Mouse (Mus musculus) inflammation-experienced regulatory T-cells (primary cell): ENCODE results near the gene C530008M17Rik. TPM values are rescaled to one million over a fixed set of nuclear protein-coding genes. Genes with fewer than 3 reads are reported as not detected.

Source experiments
- polyA plus RNA-seq, 2 experiments: library from polyadenylated mRNA; unstranded; fragments of 100-300 nt; shearing (Covaris generic); gene quantifications; one replicate each; pipeline ENCODE4 v1.2.1; 2017

Gene C530008M17Rik
- polyA plus RNA-seq = 1 to 10 TPM in 1 of 2 experiments, under 1 TPM in 1; 0.77 to 3.2 TPM

DNA sequence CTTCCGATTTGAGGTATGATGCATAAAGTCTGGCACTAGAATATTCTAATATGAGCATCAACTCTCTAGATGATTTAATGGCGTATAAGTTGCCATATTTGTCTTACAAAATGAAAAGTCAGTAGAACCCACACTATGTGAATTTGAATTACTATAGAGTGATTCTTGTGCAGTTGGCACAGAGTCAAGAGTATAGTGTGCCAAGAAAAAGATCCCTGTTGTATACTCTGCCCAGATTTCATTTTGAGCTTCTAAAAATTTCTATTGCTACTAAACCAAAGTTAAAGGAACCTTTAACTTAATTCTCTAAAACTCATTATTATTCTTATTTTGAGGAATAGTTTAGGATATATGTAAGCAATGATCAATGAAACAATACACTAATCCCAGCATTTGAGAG is at the start of gene C530008M17Rik:
TSS of gene C530008M17Rik (plus strand) at position 301 of the 400 bp plus-strand sequence.

GRCm38 (mm10) chr5:76905405-76906154 is 249.3 kb downstream of the C530008M17Rik start, which contains the start of gene Aasdh:
Gene Aasdh (minus strand): TSS chr5:76905514.

Other genes starting within 250 kb of the C530008M17Rik start
- under 1 TPM in 1 of 2 experiments, not detected in 1; 0.58 TPM for gene Gm7271, start 172.5 kb upstream of the C530008M17Rik start, polyA plus RNA-seq
- gene Exoc1, start 127.2 kb upstream of the C530008M17Rik start, polyA plus RNA-seq = 10 to 100 TPM; 47.0 to 47.2 TPM
- gene Cep135, start 67.8 kb upstream of the C530008M17Rik start, polyA plus RNA-seq = 10 to 100 TPM; 11.2 to 13.9 TPM
- gene Aasdh, start 249.0 kb downstream of the C530008M17Rik start, polyA plus RNA-seq = 10 to 100 TPM; 20.6 to 20.9 TPM